Mouse (Mus musculus): Measurements from ENCODE around the gene Olfr1130.
"Not testable (repeated sequence)": the region's sequence is repeated elsewhere in the genome, so short reads cannot be mapped to it uniquely, and the experiment has no call there.

Gene Olfr1130

DNA sequence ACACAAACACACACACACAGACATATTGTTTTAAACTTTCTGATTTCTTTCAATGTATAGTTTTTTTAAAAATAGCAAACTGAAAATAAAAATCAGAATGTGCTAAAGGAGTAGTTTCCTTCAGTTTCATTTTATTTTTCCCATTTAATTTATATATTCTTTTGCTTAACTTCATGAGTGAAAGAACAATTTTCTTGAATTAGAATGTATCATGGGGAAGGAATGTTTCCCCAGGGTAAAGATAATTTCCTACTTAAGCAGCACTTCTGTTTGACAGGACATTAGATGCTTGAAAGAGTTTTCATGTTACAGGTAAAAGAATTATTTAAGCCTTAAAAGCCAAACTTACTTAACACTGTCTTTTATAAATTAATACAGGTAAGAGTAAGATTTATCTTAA is at the start of gene Olfr1130:
Gene Olfr1130 (plus strand): TSS at position 301 of the 400 bp plus-strand sequence.
- not testable (repeated sequence) for DNase-seq (ENCODE audit: low read depth)

DNA sequence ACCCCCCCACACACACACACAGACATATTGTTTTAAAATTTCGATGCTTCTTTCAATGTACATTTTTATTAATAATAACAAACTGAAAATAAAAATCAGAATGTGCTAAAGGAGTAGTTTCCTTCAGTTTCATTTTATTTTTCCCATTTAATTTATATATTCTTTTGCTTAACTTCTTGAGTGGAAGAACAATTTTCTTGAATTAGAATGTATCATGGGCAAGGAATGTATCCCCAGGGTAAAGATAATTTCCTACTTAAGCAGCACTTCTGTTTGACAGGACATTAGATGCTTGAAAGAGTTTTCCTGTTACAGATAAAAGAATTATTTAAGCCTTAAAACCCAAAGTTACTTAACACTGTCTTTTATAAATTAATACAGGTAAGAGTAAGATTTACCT is 32.4 kb upstream of the Olfr1130 start, which contains the start of gene Olfr1129:
Gene Olfr1129 (plus strand): TSS at position 301 of the 400 bp plus-strand sequence.
- DNase-seq (ENCODE audit: low read depth) = not testable (repeated sequence)

GRCm38 (mm10) chr2:87626804-87627203 is 20.8 kb downstream of the Olfr1130 start, which contains the start of gene Olfr1131:
Olfr1131 (plus strand) TSS chr2:87627104.
- no peak for DNase-seq (ENCODE audit: low read depth)

DNA sequence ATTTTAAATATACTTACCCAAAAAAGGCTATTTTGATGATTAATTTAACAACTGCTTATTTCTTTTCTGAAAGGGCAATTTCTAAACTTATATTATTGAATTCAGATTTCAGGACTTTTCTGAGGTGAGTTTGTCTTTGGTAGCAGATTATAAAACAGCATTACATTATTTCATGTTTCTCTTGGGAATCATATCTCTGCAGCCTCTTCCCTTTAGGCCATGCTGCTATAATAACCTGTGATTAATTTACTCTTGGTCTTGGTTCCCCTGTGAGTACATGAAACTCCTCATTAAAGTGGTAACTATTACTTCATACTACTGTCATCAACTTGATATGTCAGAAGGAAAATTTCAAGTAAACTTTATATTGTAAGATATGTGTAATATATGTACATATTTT is 31.4 kb downstream of the Olfr1130 start, which contains the start of gene Olfr1132:
Gene Olfr1132 (minus strand): TSS at position 101 of the 400 bp plus-strand sequence.
- no peak for DNase-seq (ENCODE audit: low read depth)

GRCm38 (mm10) chr2:87642441-87642840 is 36.4 kb downstream of the Olfr1130 start:
- no peak for DNase-seq (ENCODE audit: low read depth)

- no peak for DNase-seq (ENCODE audit: low read depth)
Observed at GRCm38 (mm10) chr2:87647274-87647673, 41.3 kb downstream of the Olfr1130 start, which contains the start of gene Olfr1133. Olfr1133 (minus strand) TSS chr2:87647374.

DNA sequence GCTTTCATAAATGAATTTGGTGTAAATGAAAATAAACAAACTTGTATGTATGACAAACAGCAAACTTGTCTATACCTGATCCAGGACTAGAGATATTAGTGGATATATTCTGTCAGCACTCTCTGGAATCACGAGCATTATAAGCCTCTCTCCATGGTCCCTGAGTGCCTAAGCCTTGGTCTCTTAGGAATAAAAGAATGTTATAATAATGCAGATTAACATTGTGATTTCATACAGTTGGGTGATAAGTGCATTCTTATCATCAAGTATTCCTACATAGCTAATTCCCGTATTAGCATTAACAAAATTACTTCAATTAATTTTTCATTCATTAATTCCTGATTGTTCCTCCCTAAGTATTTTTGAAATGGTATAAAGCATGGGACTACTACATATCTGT is 52.3 kb downstream of the Olfr1130 start, which contains the start of gene Olfr1134:
Gene Olfr1134 (minus strand): TSS at position 101 of the 400 bp plus-strand sequence.
- no peak for DNase-seq (ENCODE audit: low read depth)
